Mouse (Mus musculus) ES-Bruce4 (cell line): ENCODE measurements around the gene App. TPM values are rescaled to one million over a fixed set of nuclear protein-coding genes. Genes with fewer than 3 reads are reported as not detected.

Experiments
- H3K27ac ChIP-seq: 2 replicates; pipeline ENCODE4 v1.5.1; 2012; ENCODE audit warnings: low read length, inconsistent platforms; ENCODE audit not compliant: insufficient read depth
- H3K27me3 ChIP-seq: 2 replicates; pipeline ENCODE4 v1.6.1; 2012; ENCODE audit warnings: mild to moderate bottlenecking, low read length, inconsistent platforms; ENCODE audit not compliant: control insufficient read depth, poor library complexity, insufficient read depth, severe bottlenecking
- H3K36me3 ChIP-seq: 2 replicates; pipeline ENCODE4 v1.6.1; 2012; ENCODE audit warnings: inconsistent platforms, mild to moderate bottlenecking, low read length, moderate library complexity; ENCODE audit not compliant: control insufficient read depth, poor library complexity, insufficient read depth, severe bottlenecking
- H3K4me1 ChIP-seq: one replicate; pipeline ENCODE4 v1.8.1; 2011; ENCODE audit warnings: low read length; ENCODE audit not compliant: control insufficient read depth, insufficient read depth
- H3K4me3 ChIP-seq: 2 replicates; pipeline ENCODE4 v1.5.1; 2011; ENCODE audit warnings: low read depth, mild to moderate bottlenecking, low read length
- H3K9ac ChIP-seq: 2 replicates; pipeline ENCODE4 v1.6.1; 2012; ENCODE audit warnings: low read depth, mild to moderate bottlenecking, inconsistent platforms; ENCODE audit not compliant: poor library complexity, severe bottlenecking
- H3K9me3 ChIP-seq: replicated peaks from 2 replicates; pipeline ENCODE4 v1.6.1; 2012; ENCODE audit warnings: mild to moderate bottlenecking, low read length, inconsistent platforms; ENCODE audit not compliant: control insufficient read depth, poor library complexity, insufficient read depth, severe bottlenecking
- CTCF ChIP-seq: IDR thresholded peaks from one replicate; pipeline ENCODE4 v1.8.1; 2011; ENCODE audit warnings: low read depth, low read length
- EP300 ChIP-seq: IDR thresholded peaks from 2 replicates; pipeline ENCODE4 v1.6.1; 2011; ENCODE audit warnings: low read depth, low read length; ENCODE audit not compliant: insufficient read depth
- POLR2A ChIP-seq: IDR thresholded peaks from one replicate; pipeline ENCODE4 v1.8.1; 2011; ENCODE audit warnings: low read length; ENCODE audit not compliant: insufficient read depth
- polyA plus RNA-seq: library from polyadenylated mRNA; stranded (reverse); fragments of >200 nt; gene quantifications from 2 replicates; pipeline ENCODE4 v1.2.4, GENCODE M21; 2011; ENCODE audit warnings: low read depth; ENCODE audit not compliant: missing spikeins, insufficient read depth, insufficient read length

App gene
- polyA plus RNA-seq, 1 experiment: 89.3 TPM

DNA sequence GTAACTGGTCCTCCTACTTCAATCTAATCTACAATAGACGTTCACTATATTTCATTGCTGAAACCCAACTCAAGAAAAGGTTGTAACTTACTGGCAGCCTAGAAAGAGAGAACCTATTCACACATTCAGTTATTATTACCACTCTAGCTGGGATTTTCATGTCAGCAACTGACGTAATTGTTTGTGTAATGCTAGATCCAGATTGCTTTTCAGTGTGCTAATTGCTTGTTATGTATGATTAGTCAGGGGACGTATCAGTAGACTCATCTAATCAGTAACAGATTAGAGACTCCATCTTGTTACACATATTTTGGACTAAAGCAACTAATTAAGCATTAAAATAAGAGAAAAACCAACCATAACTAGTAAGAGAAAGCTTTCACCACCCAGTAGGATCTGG, 30.4 kb downstream of the App start:
- Histone ChIP-seq H3K4me3 (no peak overlapping the region), H3K9ac (no peak overlapping the region), H3K27ac (no peak overlapping the region), H3K27me3 (no peaks in the 10 kb centered on the region), H3K4me1 (no peaks in the 10 kb centered on the region), H3K36me3 (no peaks in the 10 kb centered on the region), H3K9me3 (no peaks in the 10 kb centered on the region)
- TF ChIP-seq CTCF (no peak), POLR2A (no peak), EP300 (no peak)

DNA sequence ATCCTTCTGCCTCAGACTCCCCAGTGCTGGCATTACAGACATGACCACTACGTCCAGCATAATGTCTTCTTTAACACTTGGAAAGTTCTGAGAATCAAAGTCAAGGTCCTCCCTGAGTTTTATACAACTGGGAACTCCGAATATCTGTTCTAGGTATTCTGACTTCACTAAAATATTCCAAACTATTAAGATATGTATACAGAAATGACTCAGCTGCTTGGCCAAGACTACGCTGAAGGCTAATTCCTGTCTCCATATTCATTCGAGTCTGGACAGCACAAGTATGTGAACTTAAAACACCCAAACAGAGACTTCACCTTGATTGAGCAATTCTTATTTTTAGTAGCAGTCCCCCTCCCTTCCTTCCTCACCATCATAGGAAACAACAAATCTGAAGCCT, 32.2 kb downstream of the App start:
- Histone ChIP-seq H3K9ac (no peak overlapping the region), H3K27me3 (no peaks in the 10 kb centered on the region), H3K4me1 (no peaks in the 10 kb centered on the region), H3K36me3 (no peaks in the 10 kb centered on the region), H3K9me3 (no peaks in the 10 kb centered on the region), H3K27ac (no peak overlapping the region), H3K4me3 (no peak overlapping the region)
- TF ChIP-seq POLR2A (no peak), CTCF (no peak), EP300 (no peak)

DNA sequence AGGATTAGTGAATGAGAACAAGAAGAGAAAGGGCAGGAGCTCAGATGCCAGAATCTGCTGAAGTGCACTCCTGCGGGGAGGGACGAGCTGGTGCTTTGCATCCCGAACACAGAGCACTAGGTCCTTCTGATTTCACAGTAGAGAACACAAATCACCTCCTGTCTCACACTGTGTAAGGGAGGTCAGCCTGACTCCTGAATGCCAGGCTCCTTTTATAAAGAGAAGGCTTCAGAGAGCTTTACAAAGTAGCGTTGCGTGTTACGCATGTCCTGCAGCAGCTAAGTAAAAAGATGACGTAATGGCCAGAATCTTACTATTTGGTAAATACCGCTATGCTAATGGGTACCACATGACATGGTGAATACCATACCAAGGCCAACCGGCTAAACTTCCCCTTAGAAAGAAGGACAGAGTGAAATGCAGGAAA, 34.4 kb downstream of the App start:
- no peaks in the 10 kb centered on the region for H3K36me3 ChIP-seq
- no peaks in the 10 kb centered on the region for H3K9me3 ChIP-seq
- no peak overlapping the region for H3K9ac ChIP-seq
- H3K4me1 ChIP-seq: no peaks in the 10 kb centered on the region
- no peak overlapping the region for H3K27ac ChIP-seq
- H3K4me3 ChIP-seq: no peak overlapping the region
- H3K27me3 ChIP-seq: no peaks in the 10 kb centered on the region
- TF ChIP-seq CTCF (no peak), POLR2A (no peak), EP300 (no peak)

GRCm38 (mm10) chr16:85137348-85137747, 36.2 kb downstream of the App start:
- TF ChIP-seq CTCF: no peak
- TF ChIP-seq POLR2A: no peak
- TF ChIP-seq EP300: no peak
- Histone ChIP-seq H3K36me3 (no peaks in the 10 kb centered on the region), H3K9ac (no peak overlapping the region), H3K4me1 (no peaks in the 10 kb centered on the region), H3K27me3 (no peaks in the 10 kb centered on the region), H3K9me3 (no peaks in the 10 kb centered on the region), H3K4me3 (no peak overlapping the region), H3K27ac (no peak overlapping the region)

DNA sequence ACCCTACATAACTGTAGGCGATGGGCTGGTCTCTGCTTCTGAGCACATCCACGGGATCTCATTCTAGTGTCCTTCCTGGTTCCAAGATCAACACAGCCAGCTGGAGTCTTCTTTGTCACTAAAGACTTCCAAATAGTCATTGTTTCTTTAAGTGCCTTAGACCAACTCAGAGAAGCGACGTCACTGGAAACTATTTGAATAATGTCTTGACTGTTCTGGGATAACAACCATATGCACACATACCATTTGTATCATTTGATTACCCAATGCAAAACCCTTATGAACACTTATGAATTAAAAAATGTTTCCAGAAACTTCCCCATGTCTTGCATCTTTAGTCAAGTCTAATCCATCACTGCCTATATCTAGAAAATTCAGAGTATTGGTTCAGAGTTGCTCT, 37.5 kb downstream of the App start:
- TF ChIP-seq EP300 (no peak), CTCF (no peak), POLR2A (no peak)
- no peaks in the 10 kb centered on the region for H3K36me3 ChIP-seq
- H3K4me1 ChIP-seq: no peaks in the 10 kb centered on the region
- H3K9ac ChIP-seq: no peak overlapping the region
- H3K9me3 ChIP-seq: no peaks in the 10 kb centered on the region
- H3K27me3 ChIP-seq: no peaks in the 10 kb centered on the region
- H3K27ac ChIP-seq: no peak overlapping the region
- H3K4me3 ChIP-seq: no peak overlapping the region

- Histone ChIP-seq H3K4me3 (no peak overlapping the region), H3K36me3 (no peaks in the 10 kb centered on the region), H3K27me3 (no peaks in the 10 kb centered on the region), H3K9me3 (no peaks in the 10 kb centered on the region), H3K27ac (no peak overlapping the region), H3K9ac (no peak overlapping the region), H3K4me1 (no peaks in the 10 kb centered on the region)
- no peak for TF ChIP-seq CTCF
- TF ChIP-seq POLR2A: no peak
- TF ChIP-seq EP300: no peak
Observed at GRCm38 (mm10) chr16:85133468-85133881, 40.1 kb downstream of the App start.
